Mouse (Mus musculus): ENCODE results near the gene Sde2.

- TF ChIP-seq CTCF (IDR thresholded peaks at IDR 0.05; ENCODE audit: low read depth) (no peak), EP300 (optimal IDR thresholded peaks at IDR 0.05) (no peak)
Measured at GRCm38 (mm10) chr1:180883731-180884130, 32.8 kb downstream of the Sde2 start.
